Mouse (Mus musculus) v-Abl transformed pro-B cells (cell line): ENCODE results near the gene Smu1.

Source experiments
- in situ Hi-C, 2 experiments: fragments of 400-800 bp; cut with MboI; formaldehyde crosslinking; loops; one replicate each; pipeline ENCODE4 v1.15.1; 2025; ENCODE audit not compliant: unreplicated experiment in 2 of 2

The Smu1 gene

GRCm38 (mm10) chr4:40759876-40760275 is 2.2 kb upstream of the Smu1 start:
- in situ Hi-C loops: loop anchor here (10.0 to 25.0 kb wide), 2 partner anchors 365 to 377 kb away; partner anchors contain the start of genes Nol6 (in 1 of the 2) and Ube2r2 (in 1 of the 2)

GRCm38 (mm10) chr4:40757157-40757779 is 455 bp downstream of the Smu1 start:
- in situ Hi-C loops: loop anchor here (10.0 to 25.0 kb wide), 2 partner anchors 368 to 380 kb away; partner anchors contain the start of genes Nol6 (in 1 of the 2) and Ube2r2 (in 1 of the 2)

- in situ Hi-C loops: no loop called here
These were observed 22.4 kb downstream of the Smu1 start for GRCm38 (mm10) chr4:40735351-40735750.

- in situ Hi-C loops: no loop called here
These were observed 26.5 kb downstream of the Smu1 start for GRCm38 (mm10) chr4:40731262-40731661.

GRCm38 (mm10) chr4:40727247-40727646 is 30.5 kb downstream of the Smu1 start:
- in situ Hi-C loops: no loop called here

GRCm38 (mm10) chr4:40725554-40725953 is 32.2 kb downstream of the Smu1 start:
- in situ Hi-C loops: no loop called here

- in situ Hi-C loops: no loop called here
These were observed 32.6 kb downstream of the Smu1 start for GRCm38 (mm10) chr4:40725141-40725540.

- in situ Hi-C loops: loop anchor here (25.0 kb wide), 3 partner anchors 839 to 1014 kb away; partner anchors contain the start of genes Arid3c (in 1 of the 2), Dctn3 (in 1 of the 2), Dnaic1 (in 1 of the 2) and Fam219a (in 1 of the 2)
These were observed 34.8 kb downstream of the Smu1 start for GRCm38 (mm10) chr4:40722687-40723460.

- in situ Hi-C loops: loop anchor here (25.0 kb wide), 3 partner anchors 840 to 1015 kb away; partner anchors contain the start of genes Arid3c (in 1 of the 2), Dctn3 (in 1 of the 2), Dnaic1 (in 1 of the 2) and Fam219a (in 1 of the 2)
These were observed 35.6 kb downstream of the Smu1 start, which contains the start of gene Dnaja1 for GRCm38 (mm10) chr4:40722011-40722666. Dnaja1 (plus strand) TSS chr4:40722150.

GRCm38 (mm10) chr4:40720910-40721309 is 36.8 kb downstream of the Smu1 start:
- in situ Hi-C loops: loop anchor here (25.0 kb wide), 3 partner anchors 841 to 1016 kb away; partner anchors contain the start of genes Arid3c (in 1 of the 2), Dctn3 (in 1 of the 2), Dnaic1 (in 1 of the 2) and Fam219a (in 1 of the 2)

GRCm38 (mm10) chr4:40717141-40717540 is 40.6 kb downstream of the Smu1 start:
- in situ Hi-C loops: loop anchor here (25.0 kb wide), 3 partner anchors 845 to 1020 kb away; partner anchors contain the start of genes Arid3c (in 1 of the 2), Dctn3 (in 1 of the 2), Dnaic1 (in 1 of the 2) and Fam219a (in 1 of the 2)

- in situ Hi-C loops: loop anchor here (10.0 to 25.0 kb wide), 5 partner anchors 419 to 1034 kb away; partner anchors contain the start of genes Arid3c (in 1 of the 2), Dctn3 (in 1 of the 2), Dnaic1 (in 1 of the 2) and Fam219a (in 1 of the 2)
These were observed 53.9 kb downstream of the Smu1 start for GRCm38 (mm10) chr4:40703710-40704275.

- in situ Hi-C loops: loop anchor here (10.0 to 25.0 kb wide), 5 partner anchors 418 to 1034 kb away; partner anchors contain the start of genes Arid3c (in 1 of the 2), Dctn3 (in 1 of the 2), Dnaic1 (in 1 of the 2) and Fam219a (in 1 of the 2)
These were observed 54.7 kb downstream of the Smu1 start, which contains the start of gene Aptx for GRCm38 (mm10) chr4:40702797-40703709. Aptx (minus strand) TSS chr4:40703194.

GRCm38 (mm10) chr4:40701796-40702195 is 55.9 kb downstream of the Smu1 start:
- in situ Hi-C loops: loop anchor here (10.0 to 25.0 kb wide), 5 partner anchors 417 to 1036 kb away; partner anchors contain the start of genes Arid3c (in 1 of the 2), Dctn3 (in 1 of the 2), Dnaic1 (in 1 of the 2) and Fam219a (in 1 of the 2)

- in situ Hi-C loops: loop anchor here (10.0 to 25.0 kb wide), 5 partner anchors 415 to 1037 kb away; partner anchors contain the start of genes Arid3c (in 1 of the 2), Dctn3 (in 1 of the 2), Dnaic1 (in 1 of the 2) and Fam219a (in 1 of the 2)
These were observed 57.5 kb downstream of the Smu1 start for GRCm38 (mm10) chr4:40700216-40700615.

- in situ Hi-C loops: no loop called here
These were observed 60.7 kb downstream of the Smu1 start for GRCm38 (mm10) chr4:40697059-40697458.

- in situ Hi-C loops: no loop called here
These were observed 66.6 kb downstream of the Smu1 start for GRCm38 (mm10) chr4:40691100-40691499.
